Mouse (Mus musculus) lung, embryonic 14.5 days (tissue): ENCODE data around the gene Tnfaip6. TPM values are rescaled to one million over a fixed set of nuclear protein-coding genes. Genes with fewer than 3 reads are reported as not detected.

Experiments
- ATAC-seq: fragments of 200-750 bp; cut with Nextera tagmentation; 2 replicates; pipeline ENCODE4 v1.8.0; 2017; ENCODE audit warnings: mild to moderate bottlenecking, moderate TSS enrichment, moderate library complexity; ENCODE audit not compliant: insufficient read depth
- DNase-seq: peaks from one replicate; pipeline ENCODE4 v3.0.0-alpha.2; 2015
- H3K27ac ChIP-seq: fragments of 300-500 bp; sonication (generic); 2 replicates; pipeline ENCODE4 v1.5.1; 2014; ENCODE audit warnings: low read depth, mild to moderate bottlenecking, moderate library complexity
- H3K27me3 ChIP-seq: fragments of 300-500 bp; sonication (generic); 2 replicates; pipeline ENCODE4 v1.6.1; 2014; ENCODE audit warnings: low read length, control low read depth; ENCODE audit not compliant: insufficient read depth
- H3K36me3 ChIP-seq: fragments of 300-500 bp; sonication (generic); 2 replicates; pipeline ENCODE4 v1.6.1; 2014; ENCODE audit warnings: control low read depth; ENCODE audit not compliant: insufficient read depth
- H3K4me1 ChIP-seq: fragments of 300-500 bp; sonication (generic); 2 replicates; pipeline ENCODE4 v1.6.1; 2014; ENCODE audit warnings: antibody characterized with exemption, control low read depth; ENCODE audit not compliant: insufficient read depth
- H3K4me2 ChIP-seq: fragments of 300-500 bp; sonication (generic); 2 replicates; pipeline ENCODE4 v1.6.1; 2014; ENCODE audit warnings: mild to moderate bottlenecking
- H3K4me3 ChIP-seq: fragments of 300-500 bp; sonication (generic); 2 replicates; pipeline ENCODE4 v1.5.1; 2014; ENCODE audit warnings: low read depth, low read length
- H3K9ac ChIP-seq: fragments of 300-500 bp; sonication (generic); 2 replicates; pipeline ENCODE4 v1.6.1; 2014
- H3K9me3 ChIP-seq: fragments of 300-500 bp; sonication (generic); 2 replicates; pipeline ENCODE4 v1.6.1; 2016; ENCODE audit warnings: low read depth, low read length, control low read depth
- CTCF ChIP-seq: IDR thresholded peaks from 2 replicates; pipeline ENCODE4 v1.5.1; 2016; ENCODE audit warnings: antibody characterized with exemption, low read depth
- WGBS: fragments of 180-500 bp; shearing (Covaris S2); extraction: QIAGEN DNeasy Blood & Tissue Kit; methylation state at CpG from one replicate; pipeline ENCODE4 v1.1.7; 2014; 5-methylcytosine and 5-hydroxymethylcytosine counted together
- polyA plus RNA-seq: library from polyadenylated mRNA; unstranded; fragments of >200 nt; fragmentation: Nextera tagmentation; extraction: Ambion mirVana; gene quantifications from 2 replicates; pipeline ENCODE4 v1.2.1, GENCODE M21; 2014

Tnfaip6 gene
- polyA plus RNA-seq, 1 experiment from 2014 or later = 6.2 TPM

DNA sequence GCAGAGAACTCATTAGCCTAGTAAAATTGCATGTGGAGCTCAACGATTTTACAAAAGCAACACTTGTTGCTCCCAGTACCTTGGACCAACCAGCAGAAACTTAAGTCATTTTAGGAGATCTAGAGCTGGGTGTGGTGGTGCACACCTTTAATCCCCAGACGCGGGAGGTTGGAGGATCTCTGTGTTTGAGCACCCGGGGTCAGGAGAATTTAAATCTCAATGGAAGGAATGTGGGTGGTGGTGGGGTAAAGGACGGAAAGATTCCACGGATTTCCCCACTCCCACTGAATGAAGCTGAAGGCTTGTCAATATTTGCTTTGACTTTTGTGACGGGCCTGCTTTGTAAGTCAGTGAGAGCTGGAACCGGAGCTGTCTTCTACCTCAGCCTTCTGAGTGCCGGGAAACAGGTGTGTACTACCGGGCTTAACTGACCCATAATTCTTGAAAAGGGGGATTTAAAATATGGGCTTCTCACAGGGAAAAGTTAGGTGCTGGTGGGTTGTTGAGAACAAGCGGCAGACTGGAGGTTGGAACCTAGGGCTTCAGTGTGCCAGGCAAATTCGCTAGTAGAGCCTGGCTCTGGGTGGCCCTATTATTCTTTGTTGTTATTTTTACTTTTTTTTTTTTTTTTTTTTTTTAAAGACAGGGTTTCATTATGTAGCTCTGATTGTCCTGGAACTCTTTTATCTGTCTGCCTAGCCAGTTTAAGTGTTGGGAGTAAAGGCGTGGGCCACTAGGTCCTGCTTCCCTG, 33.6 kb downstream of the Tnfaip6 start:
- H3K9me3 ChIP-seq = no peaks in the 10 kb centered on the region
- no peaks in the 10 kb centered on the region for H3K27me3 ChIP-seq
- H3K4me2 ChIP-seq = peak overlapping the region; percentile 73
- H3K4me1 ChIP-seq = peaks cover 6% of the 10 kb centered on the region; the same call in 1 of the 2 replicates
- H3K27ac ChIP-seq = peak overlapping the region; percentile 51
- 50% methylated on average over 13 of the region's 13 CpGs for whole genome bisulfite sequencing
- ATAC-seq (no peak), DNase-seq (peak; percentile 15)
- peak overlapping the region; percentile 99 for H3K4me3 ChIP-seq
- H3K9ac ChIP-seq = no peak overlapping the region
- H3K36me3 ChIP-seq = peaks cover 14% of the 10 kb centered on the region
- TF ChIP-seq CTCF = no peak

DNA sequence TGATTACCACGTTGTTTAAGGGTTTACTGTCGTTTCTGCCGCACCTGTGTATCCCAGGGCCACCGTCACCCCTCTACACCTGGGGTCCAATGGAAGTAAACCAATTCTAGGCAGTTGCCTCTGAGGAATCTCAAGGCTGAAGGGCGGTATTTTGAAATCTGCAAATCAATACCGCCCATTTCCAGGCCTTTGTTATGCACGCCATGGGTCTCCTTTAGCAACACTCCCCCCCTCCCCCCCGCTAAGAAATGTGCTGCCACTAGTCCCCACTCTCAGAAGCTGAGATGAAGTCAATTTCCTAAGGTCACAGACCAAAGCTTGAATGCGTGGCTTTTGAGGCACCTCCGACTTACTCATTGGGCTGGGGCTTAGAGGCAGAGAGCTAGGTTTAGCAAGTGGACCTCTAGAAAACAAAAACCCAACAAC, 34.3 kb downstream of the Tnfaip6 start:
- no peak for TF ChIP-seq CTCF
- H3K4me3 ChIP-seq = peak overlapping the region; percentile 99
- H3K9me3 ChIP-seq = no peaks in the 10 kb centered on the region
- peak overlapping the region; percentile 73 for H3K4me2 ChIP-seq
- peak overlapping the region; percentile 90 for H3K27ac ChIP-seq
- peaks cover 20% of the 10 kb centered on the region for H3K36me3 ChIP-seq
- peak overlapping the region; percentile 96 for H3K9ac ChIP-seq
- DNase-seq = no peak
- peak; percentile 26 for ATAC-seq
- WGBS = 5% methylated on average over 10 of the region's 10 CpGs
- peaks cover 6% of the 10 kb centered on the region; the same call in 1 of the 2 replicates for H3K4me1 ChIP-seq
- H3K27me3 ChIP-seq = no peaks in the 10 kb centered on the region

DNA sequence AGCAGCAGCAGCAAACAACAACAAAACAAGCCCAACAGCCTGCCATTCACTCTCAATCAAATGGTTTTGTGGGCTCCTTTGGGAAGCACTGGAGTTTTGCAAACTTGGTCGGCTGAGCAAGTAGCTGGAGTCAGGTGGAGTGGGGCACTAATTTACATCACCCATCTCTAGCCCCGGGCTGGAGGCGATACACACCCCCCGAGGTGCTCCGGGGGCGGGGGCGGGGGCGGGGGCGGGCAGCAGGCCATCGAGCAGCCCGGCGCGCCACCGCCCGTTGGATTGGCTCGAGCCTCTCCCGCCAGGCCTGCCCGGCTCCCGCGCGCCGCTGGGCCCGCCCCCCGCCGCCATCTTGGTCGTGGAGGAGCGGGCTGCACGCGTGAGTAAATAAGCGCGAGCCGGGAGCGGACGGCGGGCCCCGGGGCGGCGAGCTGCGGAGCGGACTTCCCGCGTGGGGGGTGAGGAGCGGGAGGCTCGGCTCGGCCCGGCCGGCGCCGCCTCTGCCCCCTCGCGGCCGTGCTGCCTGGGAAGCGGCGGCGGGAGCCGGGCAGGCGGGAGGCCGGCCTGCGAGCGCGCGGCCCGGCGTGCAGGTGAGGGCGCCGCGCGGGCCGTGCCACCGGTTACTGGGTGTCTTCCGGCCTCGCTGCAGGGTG, 34.8 kb downstream of the Tnfaip6 start, which contains the start of gene Rif1:
TSS of gene Rif1 (plus strand) at position 342 of the 650 bp plus-strand sequence.
- Histone ChIP-seq H3K4me3 (peak within 1 kb of the TSS; percentile 99), H3K27ac (peak within 1 kb of the TSS; percentile 90), H3K9ac (peak within 1 kb of the TSS; percentile 96), H3K36me3 (peaks cover 25% of the 10 kb centered on the region), H3K4me2 (peak within 1 kb of the TSS; percentile 73), H3K4me1 (peaks cover 6% of the 10 kb centered on the region; the same call in 1 of the 2 replicates), H3K9me3 (no peaks in the 10 kb centered on the region), H3K27me3 (no peaks in the 10 kb centered on the region)
- no peak for TF ChIP-seq CTCF
- WGBS = under 1% methylated on average over 47 of the region's 72 CpGs
- ATAC-seq = peak; percentile 96
- DNase-seq = peak; percentile 93

DNA sequence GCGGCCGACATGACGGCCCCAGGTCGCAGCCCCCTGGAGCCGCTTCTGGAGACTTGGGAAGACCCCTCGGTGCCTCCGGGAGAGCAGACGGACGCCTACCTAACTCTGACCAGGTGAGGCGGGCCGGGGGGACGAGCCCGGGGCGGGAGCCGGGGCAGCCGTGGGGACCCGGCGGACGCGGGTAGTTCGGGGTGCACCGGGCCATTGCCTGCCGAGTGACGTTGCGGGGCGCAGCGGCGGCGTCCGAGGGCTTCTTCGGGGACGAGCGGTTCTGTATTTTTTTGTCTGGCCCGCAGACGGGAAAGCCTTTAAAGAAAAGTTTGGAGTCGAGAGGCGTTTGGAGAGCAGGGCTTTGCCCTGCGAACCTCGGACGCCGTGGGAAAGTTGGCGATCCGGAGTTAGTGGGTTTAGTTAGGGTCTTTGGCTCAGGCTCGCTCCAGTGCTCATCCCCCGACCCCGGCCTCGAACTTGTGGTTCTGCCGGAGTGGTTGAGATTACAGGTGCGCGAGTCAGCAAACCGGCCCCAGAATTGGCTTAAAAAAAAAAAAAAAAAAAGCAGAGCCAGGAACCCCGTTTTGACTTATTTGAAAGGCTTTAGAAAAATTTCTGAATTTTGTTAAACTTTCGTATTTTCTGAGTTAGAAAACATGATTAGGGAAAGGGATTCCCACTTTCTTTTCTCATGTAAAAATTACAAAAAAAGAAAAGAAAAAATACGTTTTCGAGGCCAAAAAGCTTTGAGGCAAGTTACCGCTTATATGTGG, 35.5 kb downstream of the Tnfaip6 start:
- peak overlapping the region; percentile 73 for H3K4me2 ChIP-seq
- H3K4me1 ChIP-seq = peaks cover 6% of the 10 kb centered on the region; the same call in 1 of the 2 replicates
- peak overlapping the region; percentile 90 for H3K27ac ChIP-seq
- peaks cover 32% of the 10 kb centered on the region for H3K36me3 ChIP-seq
- ATAC-seq (no peak; the same call in 1 of the 2 replicates), DNase-seq (peak; percentile 66)
- peak overlapping the region; percentile 96 for H3K9ac ChIP-seq
- H3K9me3 ChIP-seq = no peaks in the 10 kb centered on the region
- peak overlapping the region; percentile 99 for H3K4me3 ChIP-seq
- H3K27me3 ChIP-seq = no peaks in the 10 kb centered on the region
- WGBS = 1% methylated on average over 56 of the region's 56 CpGs
- no peak for TF ChIP-seq CTCF

DNA sequence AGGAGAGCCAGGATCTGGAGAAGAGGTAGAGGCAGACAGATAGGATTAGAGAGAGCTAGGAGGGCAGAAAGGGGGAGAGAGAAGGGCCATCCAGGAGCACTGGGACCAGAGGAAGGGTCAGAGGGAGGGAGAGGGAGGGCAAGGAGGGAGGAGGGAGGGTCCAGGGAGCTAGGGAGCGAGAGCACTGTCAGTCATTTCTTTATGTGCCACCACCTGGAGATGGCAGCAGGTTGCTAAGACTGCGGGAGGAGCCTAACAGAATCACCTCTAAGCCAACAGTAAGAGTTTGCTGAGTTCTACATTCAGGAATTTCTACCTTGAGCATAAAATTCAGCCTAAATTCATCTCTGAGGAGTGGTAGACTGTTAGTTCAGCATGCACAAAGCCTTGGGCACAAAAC, 40.9 kb downstream of the Tnfaip6 start:
- TF ChIP-seq CTCF = no peak
- H3K9me3 ChIP-seq = no peaks in the 10 kb centered on the region
- ATAC-seq (no peak), DNase-seq (no peak)
- 88% methylated on average over 2 of the region's 2 CpGs for WGBS
- peaks cover 80% of the 10 kb centered on the region for H3K36me3 ChIP-seq
- H3K27me3 ChIP-seq = no peaks in the 10 kb centered on the region
- no peak overlapping the region for H3K4me2 ChIP-seq
- H3K9ac ChIP-seq = no peak overlapping the region
- no peak overlapping the region for H3K27ac ChIP-seq
- no peak overlapping the region for H3K4me3 ChIP-seq
- 0 out of 2 replicates have a peak, but pooled peaks cover 3% of the 10 kb centered on the region for H3K4me1 ChIP-seq

DNA sequence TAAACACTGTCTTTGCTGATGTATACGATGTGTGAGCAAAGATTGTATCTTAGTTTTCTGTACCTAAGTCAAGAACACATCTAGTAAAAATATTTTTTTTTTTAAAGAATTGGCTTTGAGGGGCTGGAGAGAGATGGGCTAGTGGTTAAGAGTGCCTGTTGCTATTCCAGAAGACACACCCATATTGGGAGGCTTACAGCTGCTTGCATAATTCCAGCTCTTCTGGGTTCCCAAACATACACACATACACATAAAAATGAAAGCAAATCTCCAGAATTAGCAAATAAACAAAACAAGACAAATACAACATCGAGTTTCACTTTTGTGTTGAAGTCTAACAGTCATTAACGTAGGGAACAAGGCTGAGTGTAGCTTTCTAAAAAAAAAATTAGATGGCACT, 46.2 kb downstream of the Tnfaip6 start:
- H3K9ac ChIP-seq = no peak overlapping the region
- no peak overlapping the region for H3K4me3 ChIP-seq
- H3K27ac ChIP-seq = no peak overlapping the region
- H3K27me3 ChIP-seq = no peaks in the 10 kb centered on the region
- peaks cover 83% of the 10 kb centered on the region for H3K36me3 ChIP-seq
- WGBS = 89% methylated on average over 3 of the region's 3 CpGs
- H3K4me2 ChIP-seq = no peak overlapping the region
- ATAC-seq (no peak), DNase-seq (no peak)
- no peak for TF ChIP-seq CTCF
- H3K9me3 ChIP-seq = no peaks in the 10 kb centered on the region
- H3K4me1 ChIP-seq = no peaks in the 10 kb centered on the region
